Mouse (Mus musculus): ENCODE measurements around the gene Dcst1. TPM values are rescaled to one million over a fixed set of nuclear protein-coding genes. Genes with fewer than 3 reads are reported as not detected.

Gene Dcst1
- total RNA-seq, 2 experiments from 2014 or later, result not detected

GRCm38 (mm10) chr3:89365486-89366414 is 697 bp upstream of the Dcst1 start:
- ATAC-seq (ENCODE audit: poor library complexity, severe bottlenecking), result no peak

GRCm38 (mm10) chr3:89364631-89365030 is 422 bp downstream of the Dcst1 start:
- no peak for ATAC-seq (ENCODE audit: poor library complexity, severe bottlenecking)

GRCm38 (mm10) chr3:89361675-89362074 is 3.4 kb downstream of the Dcst1 start, which contains the start of gene Dcst2:
Dcst2 (plus strand) TSS chr3:89361975.
- no peak for ATAC-seq (ENCODE audit: poor library complexity, severe bottlenecking)

GRCm38 (mm10) chr3:89360237-89360636 is 4.8 kb downstream of the Dcst1 start:
- ATAC-seq (ENCODE audit: poor library complexity, severe bottlenecking), result peak; percentile 69

- ATAC-seq (ENCODE audit: poor library complexity, severe bottlenecking), result no peak
Measured at GRCm38 (mm10) chr3:89359630-89360029, 5.4 kb downstream of the Dcst1 start.

- no peak for ATAC-seq (ENCODE audit: poor library complexity, severe bottlenecking)
Measured at GRCm38 (mm10) chr3:89356029-89356428, 9.0 kb downstream of the Dcst1 start.

- ATAC-seq (ENCODE audit: poor library complexity, severe bottlenecking), result no peak
Measured at GRCm38 (mm10) chr3:89355512-89355902, 9.5 kb downstream of the Dcst1 start.

- ATAC-seq (ENCODE audit: poor library complexity, severe bottlenecking), result peak; percentile 58
Measured at GRCm38 (mm10) chr3:89354816-89355511, 10.1 kb downstream of the Dcst1 start.

- no peak for ATAC-seq (ENCODE audit: poor library complexity, severe bottlenecking)
Measured at GRCm38 (mm10) chr3:89351271-89351670, 13.8 kb downstream of the Dcst1 start.

GRCm38 (mm10) chr3:89349869-89350501 is 15.1 kb downstream of the Dcst1 start, which contains the start of gene Adam15:
Adam15 (minus strand) TSS chr3:89349996.
- ATAC-seq (ENCODE audit: poor library complexity, severe bottlenecking), result peak; percentile 79

- ATAC-seq (ENCODE audit: poor library complexity, severe bottlenecking), result 0 out of 2 replicates have a peak, but pooled peaks have one; percentile 5
Measured at GRCm38 (mm10) chr3:89348911-89349868, 15.9 kb downstream of the Dcst1 start.

GRCm38 (mm10) chr3:89347916-89348315 is 17.1 kb downstream of the Dcst1 start:
- no peak for ATAC-seq (ENCODE audit: poor library complexity, severe bottlenecking)

- peak; percentile 58 for ATAC-seq (ENCODE audit: poor library complexity, severe bottlenecking)
Measured at GRCm38 (mm10) chr3:89346815-89347540, 18.1 kb downstream of the Dcst1 start.

GRCm38 (mm10) chr3:89343279-89343678 is 21.8 kb downstream of the Dcst1 start:
- ATAC-seq (ENCODE audit: poor library complexity, severe bottlenecking), result no peak

GRCm38 (mm10) chr3:89341794-89342193 is 23.3 kb downstream of the Dcst1 start:
- ATAC-seq (ENCODE audit: poor library complexity, severe bottlenecking), result no peak

- ATAC-seq (ENCODE audit: poor library complexity, severe bottlenecking), result peak; percentile 87
Measured at GRCm38 (mm10) chr3:89340465-89340864, 24.6 kb downstream of the Dcst1 start.

GRCm38 (mm10) chr3:89339416-89339815 is 25.6 kb downstream of the Dcst1 start:
- ATAC-seq (ENCODE audit: poor library complexity, severe bottlenecking), result peak; percentile 52

GRCm38 (mm10) chr3:89337721-89338578 is 27.1 kb downstream of the Dcst1 start, which contains the start of gene Efna4:
Efna4 (minus strand) TSS chr3:89338028.
- ATAC-seq (ENCODE audit: poor library complexity, severe bottlenecking), result no peak
